Mouse (Mus musculus): Measurements from ENCODE around the gene Pfkp.

DNA sequence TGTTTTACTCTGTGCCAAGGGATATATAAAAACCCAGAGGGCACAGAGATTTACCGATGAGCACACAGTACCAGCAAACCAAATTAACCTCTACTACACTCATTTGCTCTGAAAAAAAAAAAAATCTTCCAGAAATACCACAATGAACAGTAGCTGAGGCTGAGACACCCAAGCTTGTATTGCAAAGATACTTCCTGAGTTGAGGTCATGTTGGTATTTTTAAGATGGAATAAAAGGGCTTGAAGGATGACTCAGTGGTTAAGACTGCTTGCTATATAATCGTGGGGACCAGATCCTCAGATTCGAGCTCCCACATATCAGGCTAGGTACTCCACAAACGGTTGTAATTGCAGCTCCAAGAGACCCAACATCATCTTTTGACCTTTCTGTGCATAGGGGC, 24.5 kb downstream of the Pfkp start:
- TF ChIP-seq CTCF (IDR thresholded peaks at IDR 0.05; ENCODE audit: insufficient read depth, low read length) (no peak), POLR2A (IDR thresholded peaks at IDR 0.05; ENCODE audit: borderline replicate concordance, extremely low read depth, low read depth, low read length) (no peak)
